Mouse (Mus musculus) heart, embryonic 11.5 days (tissue): ENCODE data around the gene Ubash3b. TPM values are rescaled to one million over a fixed set of nuclear protein-coding genes. Genes with fewer than 3 reads are reported as not detected.
A peak's percentile ranks its signal among the peaks of the same experiment; 100 is the strongest.

ENCODE experiments used
- ATAC-seq: fragments of 200-750 bp; cut with Nextera tagmentation; replicated peaks from 2 replicates; pipeline ENCODE4 v1.8.0; 2017; ENCODE audit warnings: moderate library complexity; ENCODE audit not compliant: insufficient number of reproducible peaks, low FRiP score, low TSS enrichment
- H3K27ac ChIP-seq: fragments of 300-500 bp; sonication (generic); 2 replicates; pipeline ENCODE4 v1.5.1; 2014; ENCODE audit warnings: mild to moderate bottlenecking, low read depth, low read length
- H3K27me3 ChIP-seq: fragments of 300-500 bp; sonication (generic); 2 replicates; pipeline ENCODE4 v1.6.1; 2014; ENCODE audit warnings: mild to moderate bottlenecking, low read length, mixed read lengths; ENCODE audit not compliant: control insufficient read depth, insufficient read depth
- H3K36me3 ChIP-seq: fragments of 300-500 bp; sonication (generic); 2 replicates; pipeline ENCODE4 v1.6.1; 2014; ENCODE audit warnings: mild to moderate bottlenecking, low read length, moderate library complexity, mixed read lengths; ENCODE audit not compliant: control insufficient read depth, insufficient read depth
- H3K4me1 ChIP-seq: fragments of 300-500 bp; sonication (generic); 2 replicates; pipeline ENCODE4 v1.6.1; 2014; ENCODE audit warnings: low read length; ENCODE audit not compliant: control insufficient read depth, insufficient read depth
- H3K4me2 ChIP-seq: fragments of 300-500 bp; sonication (generic); 2 replicates; pipeline ENCODE4 v1.6.1; 2014; ENCODE audit warnings: mild to moderate bottlenecking, moderate library complexity
- H3K4me3 ChIP-seq: fragments of 300-500 bp; sonication (generic); 2 replicates; pipeline ENCODE4 v1.5.1; 2014; ENCODE audit warnings: low read depth, low read length
- H3K9ac ChIP-seq: fragments of 300-500 bp; sonication (generic); 2 replicates; pipeline ENCODE4 v1.6.1; 2014; ENCODE audit warnings: mild to moderate bottlenecking, low read depth, low read length, moderate library complexity
- H3K9me3 ChIP-seq: fragments of 300-500 bp; sonication (generic); replicated peaks from 2 replicates; pipeline ENCODE4 v1.6.1; 2016; ENCODE audit warnings: low read length; ENCODE audit not compliant: control insufficient read depth
- WGBS: fragments of 180-500 bp; shearing (Covaris S2); extraction: QIAGEN DNeasy Blood & Tissue Kit; methylation state at CpG from one replicate; pipeline ENCODE4 v1.1.7; 2014; ENCODE audit not compliant: insufficient replicate concordance; 5-methylcytosine and 5-hydroxymethylcytosine counted together
- polyA plus RNA-seq: library from polyadenylated mRNA; unstranded; fragments of >200 nt; fragmentation: Nextera tagmentation; extraction: Ambion mirVana; gene quantifications from 2 replicates; pipeline ENCODE4 v1.2.1, GENCODE M21; 2014

The Ubash3b gene
- polyA plus RNA-seq, 1 experiment from 2014 or later = 15.2 TPM

- Histone ChIP-seq H3K4me1 (peaks cover 22% of the 10 kb centered on the region), H3K9me3 (no peaks in the 10 kb centered on the region), H3K27me3 (no peaks in the 10 kb centered on the region), H3K27ac (no peak overlapping the region), H3K36me3 (no peaks in the 10 kb centered on the region), H3K4me3 (no peak overlapping the region), H3K4me2 (no peak overlapping the region), H3K9ac (no peak overlapping the region)
- ATAC-seq = no peak
- 89% methylated on average over 2 of the region's 2 CpGs for WGBS
These were observed 25.2 kb downstream of the Ubash3b start for GRCm38 (mm10) chr9:41136273-41136672.

GRCm38 (mm10) chr9:41134907-41135306, 26.6 kb downstream of the Ubash3b start:
- Histone ChIP-seq H3K4me1 (peaks cover 27% of the 10 kb centered on the region), H3K27ac (no peak overlapping the region), H3K9me3 (no peaks in the 10 kb centered on the region), H3K27me3 (no peaks in the 10 kb centered on the region), H3K9ac (no peak overlapping the region), H3K4me3 (no peak overlapping the region), H3K4me2 (no peak overlapping the region), H3K36me3 (no peaks in the 10 kb centered on the region)
- ATAC-seq = no peak
- WGBS = 58% methylated on average over 4 of the region's 4 CpGs

- Histone ChIP-seq H3K4me3 (no peak overlapping the region), H3K27ac (no peak overlapping the region), H3K4me1 (peaks cover 12% of the 10 kb centered on the region), H3K4me2 (no peak overlapping the region), H3K27me3 (no peaks in the 10 kb centered on the region), H3K9ac (no peak overlapping the region), H3K9me3 (no peaks in the 10 kb centered on the region), H3K36me3 (no peaks in the 10 kb centered on the region)
- WGBS = 77% methylated on average over 8 of the region's 8 CpGs
- no peak for ATAC-seq
These were observed 30.9 kb downstream of the Ubash3b start for GRCm38 (mm10) chr9:41130563-41130962.

- Histone ChIP-seq H3K36me3 (no peaks in the 10 kb centered on the region), H3K27me3 (no peaks in the 10 kb centered on the region), H3K27ac (no peak overlapping the region), H3K4me3 (no peak overlapping the region), H3K9ac (0 out of 2 replicates have a peak overlapping the region, but pooled peaks have one; percentile 34), H3K4me1 (peaks cover 9% of the 10 kb centered on the region), H3K4me2 (no peak overlapping the region), H3K9me3 (no peaks in the 10 kb centered on the region)
- peak; percentile 57; the same call in 1 of the 2 replicates for ATAC-seq
- 63% methylated on average over 10 of the region's 10 CpGs for WGBS
These were observed 31.6 kb downstream of the Ubash3b start for GRCm38 (mm10) chr9:41129802-41130480.

- Histone ChIP-seq H3K4me1 (peaks cover 8% of the 10 kb centered on the region), H3K4me2 (no peak overlapping the region), H3K27ac (no peak overlapping the region), H3K9me3 (no peaks in the 10 kb centered on the region), H3K36me3 (no peaks in the 10 kb centered on the region), H3K9ac (no peak overlapping the region), H3K4me3 (no peak overlapping the region), H3K27me3 (no peaks in the 10 kb centered on the region)
- no peak for ATAC-seq
- 91% methylated on average over 3 of the region's 3 CpGs for WGBS
These were observed 32.2 kb downstream of the Ubash3b start for GRCm38 (mm10) chr9:41129273-41129672.

- H3K4me1 ChIP-seq = peaks cover 17% of the 10 kb centered on the region
- H3K36me3 ChIP-seq = no peaks in the 10 kb centered on the region
- no peak overlapping the region for H3K9ac ChIP-seq
- 77% methylated on average over 3 of the region's 3 CpGs for WGBS
- no peak for ATAC-seq
- no peak overlapping the region for H3K4me3 ChIP-seq
- no peaks in the 10 kb centered on the region for H3K27me3 ChIP-seq
- H3K4me2 ChIP-seq = no peak overlapping the region
- no peaks in the 10 kb centered on the region for H3K9me3 ChIP-seq
- no peak overlapping the region for H3K27ac ChIP-seq
These were observed 34.8 kb downstream of the Ubash3b start for GRCm38 (mm10) chr9:41126723-41127122.

GRCm38 (mm10) chr9:41124305-41124704, 37.2 kb downstream of the Ubash3b start:
- no peaks in the 10 kb centered on the region for H3K36me3 ChIP-seq
- no peak overlapping the region for H3K4me2 ChIP-seq
- WGBS = 91% methylated on average over 6 of the region's 6 CpGs
- ATAC-seq = no peak
- H3K4me1 ChIP-seq = peaks cover 20% of the 10 kb centered on the region
- H3K27me3 ChIP-seq = no peaks in the 10 kb centered on the region
- no peak overlapping the region for H3K9ac ChIP-seq
- no peak overlapping the region for H3K27ac ChIP-seq
- H3K4me3 ChIP-seq = no peak overlapping the region
- H3K9me3 ChIP-seq = no peaks in the 10 kb centered on the region

GRCm38 (mm10) chr9:41122390-41123110, 38.9 kb downstream of the Ubash3b start:
- H3K9me3 ChIP-seq = no peaks in the 10 kb centered on the region
- no peak overlapping the region for H3K4me3 ChIP-seq
- H3K9ac ChIP-seq = no peak overlapping the region
- peaks cover 31% of the 10 kb centered on the region for H3K4me1 ChIP-seq
- ATAC-seq = no peak
- no peak overlapping the region for H3K27ac ChIP-seq
- WGBS = 77% methylated on average over 11 of the region's 11 CpGs
- no peaks in the 10 kb centered on the region for H3K27me3 ChIP-seq
- no peaks in the 10 kb centered on the region for H3K36me3 ChIP-seq
- H3K4me2 ChIP-seq = no peak overlapping the region
